Mouse (Mus musculus) adrenal gland, postnatal 25 days (tissue): ENCODE measurements at regions not wholly inside any gene's neighbourhood (a gene's known extent, or its start where the extent isn't known, plus 50 kb on each side); places are given as distances from the start of the nearest gene placed in this dataset.

ENCODE experiments used
- DNase-seq: peaks from one replicate; pipeline ENCODE4 v3.0.0; 2021; ENCODE audit warnings: mixed read lengths

GRCm38 (mm10) chr17:45966736-45967135 is 65.4 kb downstream of the Vegfa start:
- no peak for DNase-seq

DNA sequence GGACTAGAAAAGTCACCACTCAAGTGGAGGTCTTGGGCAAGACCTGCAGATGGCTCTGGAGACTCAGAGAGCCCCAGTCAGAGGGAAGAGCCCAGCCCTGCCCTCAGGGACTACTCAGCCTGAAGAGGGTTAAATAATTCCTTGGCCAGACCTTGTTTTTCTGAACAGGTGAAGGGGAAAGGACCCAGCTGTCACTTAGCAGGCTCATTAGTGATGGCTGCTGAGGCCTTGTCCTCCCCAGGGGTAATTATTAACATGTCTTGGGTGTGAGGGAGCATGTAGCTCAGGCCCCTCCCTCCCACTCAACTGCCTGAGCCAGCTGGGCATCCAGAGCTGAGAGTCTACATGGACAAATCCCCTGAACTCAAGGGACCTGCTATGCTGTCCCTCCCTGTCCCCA is 68.1 kb downstream of the Vegfa start:
- no peak for DNase-seq

GRCm38 (mm10) chr17:45963332-45963731 is 68.8 kb downstream of the Vegfa start:
- DNase-seq, result no peak

DNA sequence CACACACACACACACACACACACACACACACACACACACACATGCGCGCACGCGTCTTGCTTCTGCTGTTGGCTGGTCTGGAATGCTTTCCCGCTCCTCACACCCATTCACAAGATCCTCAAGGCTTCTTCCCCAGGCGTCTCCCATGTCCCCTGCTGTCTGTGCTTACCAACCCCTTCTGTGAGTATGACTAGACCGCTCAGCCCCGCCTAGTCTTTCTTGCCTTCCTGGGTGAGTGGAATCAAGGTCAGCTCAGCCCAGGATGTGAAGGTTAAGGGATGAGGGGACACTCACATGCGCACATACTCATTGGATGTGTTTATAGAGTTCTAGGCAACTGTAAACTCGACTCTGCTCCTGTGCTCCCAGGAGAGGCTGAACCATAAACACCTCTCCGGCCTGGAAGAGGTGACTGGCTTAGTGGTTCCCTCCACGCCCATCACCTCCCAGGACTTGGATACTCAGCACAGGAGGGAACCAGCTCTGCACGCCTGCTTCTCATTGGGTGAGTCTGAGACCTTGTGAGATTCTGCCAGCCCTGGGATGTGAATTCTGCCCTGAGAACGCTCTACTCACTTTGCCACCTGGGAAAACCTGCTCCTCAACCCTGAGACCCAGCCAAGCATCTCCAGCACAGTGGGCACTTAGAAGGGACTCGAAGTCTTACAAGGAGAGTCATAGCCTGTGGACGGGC is 70.4 kb downstream of the Vegfa start:
- peak; percentile 55 for DNase-seq

GRCm38 (mm10) chr17:45958094-45958881 is 73.9 kb downstream of the Vegfa start:
- DNase-seq, result peak; percentile 48

GRCm38 (mm10) chr17:45955481-45955880 is 76.7 kb downstream of the Vegfa start:
- DNase-seq, result peak; percentile 42

DNA sequence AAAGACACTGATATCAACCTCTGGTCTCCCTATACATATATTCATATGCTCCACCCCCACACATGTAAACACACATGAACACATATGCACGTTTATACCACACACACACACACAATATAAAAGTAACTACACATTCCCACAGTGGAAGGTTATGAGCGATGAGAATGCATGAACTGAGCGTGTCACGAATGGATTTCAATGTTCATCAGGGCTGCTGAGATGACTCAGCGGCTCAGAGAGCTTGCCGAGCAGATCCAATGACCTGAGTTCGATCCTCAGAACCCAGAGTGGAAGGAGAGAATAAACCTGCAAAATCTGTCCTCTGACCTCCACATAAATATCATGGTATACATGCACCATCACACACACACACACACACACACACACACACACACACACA is 77.3 kb downstream of the Vegfa start:
- no peak for DNase-seq

DNA sequence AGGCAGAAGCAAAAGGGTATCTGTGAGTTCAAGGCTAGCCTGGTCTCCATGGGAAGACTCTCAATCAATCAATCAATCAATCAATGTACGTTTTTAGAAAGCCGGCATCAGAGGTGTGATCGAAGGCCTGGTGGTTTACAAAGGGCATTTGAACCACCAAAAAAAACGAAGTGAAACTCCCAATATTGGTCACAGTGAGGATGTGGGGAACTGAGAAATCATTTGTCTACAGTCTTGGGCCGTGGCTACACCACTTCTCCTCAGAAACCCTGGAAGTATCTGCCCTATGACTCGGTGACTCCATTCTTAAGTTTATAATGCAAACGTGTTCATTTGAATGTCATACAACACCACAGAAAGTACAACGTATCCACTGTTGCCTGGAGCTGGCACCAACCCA is 78.6 kb downstream of the Vegfa start:
- no peak for DNase-seq

- peak; percentile 70 for DNase-seq
Observed at GRCm38 (mm10) chr17:45950533-45951164, 81.5 kb downstream of the Vegfa start.

- no peak for DNase-seq
Observed at GRCm38 (mm10) chr17:45949141-45949540, 83.0 kb downstream of the Vegfa start.

DNA sequence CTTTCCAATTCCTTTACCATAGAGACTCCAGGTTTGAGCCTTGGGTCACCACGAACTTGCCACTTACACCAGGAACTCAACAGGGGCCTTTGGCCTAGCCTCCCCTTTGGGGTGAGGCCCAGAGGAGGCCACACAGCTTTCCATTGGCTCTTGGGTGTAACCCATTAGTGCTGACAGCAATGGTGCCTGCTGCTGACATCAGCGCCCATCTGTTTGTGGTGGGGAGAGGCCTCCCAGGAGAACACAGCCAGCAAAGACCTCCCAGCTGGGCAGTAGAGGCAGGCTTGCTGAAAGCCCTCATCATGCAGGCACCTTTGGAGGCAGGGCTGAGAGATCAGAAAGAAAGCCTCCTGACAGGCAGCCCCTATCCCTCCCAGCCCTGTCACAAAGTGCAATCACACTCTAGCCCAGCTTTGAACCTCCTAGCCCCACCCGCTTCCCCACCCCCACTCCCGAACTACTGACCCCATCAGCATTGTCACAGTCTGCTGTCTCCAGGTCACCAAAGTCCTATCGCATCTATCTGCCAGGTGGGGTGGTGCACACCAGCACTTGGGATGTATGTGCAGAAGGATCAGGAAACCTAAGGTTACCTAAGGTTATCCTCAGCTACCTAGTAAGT is 83.7 kb downstream of the Vegfa start:
- no peak for DNase-seq

GRCm38 (mm10) chr17:45945005-45945404 is 87.2 kb downstream of the Vegfa start:
- DNase-seq, result no peak

GRCm38 (mm10) chr17:45943244-45943643 is 88.9 kb downstream of the Vegfa start:
- DNase-seq, result no peak

DNA sequence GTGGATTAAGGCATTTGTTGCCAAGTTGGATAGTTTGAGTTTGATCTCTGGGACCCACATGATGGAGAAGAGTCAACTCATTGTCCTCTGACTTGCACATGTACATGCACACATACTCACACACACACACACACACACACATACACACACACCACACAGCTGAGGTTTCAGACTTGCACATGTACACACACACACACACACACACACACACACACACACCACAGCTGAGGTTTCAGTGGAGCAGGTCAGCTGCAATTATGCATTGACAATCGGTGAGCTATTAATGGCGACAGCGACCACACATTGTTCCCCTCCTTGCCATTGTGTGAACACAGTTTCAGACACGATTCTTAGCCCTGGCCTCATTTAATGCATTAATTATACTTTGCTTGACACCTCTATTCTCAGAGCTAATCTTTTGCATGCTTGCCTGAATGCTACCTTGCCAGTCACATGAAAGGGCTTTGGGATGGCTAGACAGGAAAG is 90.2 kb downstream of the Vegfa start:
- no peak for DNase-seq

GRCm38 (mm10) chr17:45940121-45940813 is 91.9 kb downstream of the Vegfa start:
- DNase-seq, result no peak

DNA sequence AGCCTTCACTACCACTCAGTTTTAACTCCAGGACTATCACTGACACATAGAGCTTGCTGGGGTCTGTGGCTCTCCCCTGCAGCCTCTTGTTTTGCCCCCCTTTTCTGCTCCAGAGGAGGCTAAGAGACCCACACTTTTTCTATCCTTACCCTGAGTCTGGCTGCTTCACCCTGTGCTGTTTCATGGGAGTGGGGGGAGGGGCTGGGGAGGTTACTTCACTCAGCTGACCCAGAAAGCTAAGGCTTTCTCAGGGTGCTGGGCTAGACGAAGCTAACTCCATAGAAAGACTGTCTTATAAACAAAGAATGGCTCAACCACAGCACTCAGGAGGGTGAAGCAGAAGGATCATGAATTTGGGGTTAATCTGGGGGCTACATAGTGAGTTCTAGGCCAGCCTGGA is 93.9 kb downstream of the Vegfa start:
- no peak for DNase-seq

- DNase-seq, result no peak
Observed at GRCm38 (mm10) chr17:45936577-45936976, 95.6 kb downstream of the Vegfa start.

- no peak for DNase-seq
Observed at GRCm38 (mm10) chr17:45935291-45935690, 96.9 kb downstream of the Vegfa start.

DNA sequence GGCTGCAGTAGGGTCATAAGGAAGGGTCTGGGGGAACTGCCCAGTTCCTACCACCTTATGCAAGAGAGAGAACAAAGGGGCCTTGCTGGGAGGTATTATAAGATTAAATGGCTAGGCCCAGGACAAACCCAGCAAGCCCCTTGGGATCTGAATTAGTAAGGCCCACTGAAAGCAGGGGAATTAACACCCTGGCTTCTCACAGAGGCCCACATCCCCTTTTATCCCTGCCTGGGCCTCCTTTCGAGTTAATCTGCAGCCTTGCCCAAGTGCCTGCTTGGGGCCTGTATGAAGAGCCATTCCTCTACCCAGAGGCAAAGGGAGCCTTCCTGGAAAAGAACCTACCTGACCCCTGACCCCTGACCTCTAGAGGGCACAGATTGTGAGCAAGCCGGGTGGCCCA is 98.2 kb downstream of the Vegfa start:
- no peak for DNase-seq

DNA sequence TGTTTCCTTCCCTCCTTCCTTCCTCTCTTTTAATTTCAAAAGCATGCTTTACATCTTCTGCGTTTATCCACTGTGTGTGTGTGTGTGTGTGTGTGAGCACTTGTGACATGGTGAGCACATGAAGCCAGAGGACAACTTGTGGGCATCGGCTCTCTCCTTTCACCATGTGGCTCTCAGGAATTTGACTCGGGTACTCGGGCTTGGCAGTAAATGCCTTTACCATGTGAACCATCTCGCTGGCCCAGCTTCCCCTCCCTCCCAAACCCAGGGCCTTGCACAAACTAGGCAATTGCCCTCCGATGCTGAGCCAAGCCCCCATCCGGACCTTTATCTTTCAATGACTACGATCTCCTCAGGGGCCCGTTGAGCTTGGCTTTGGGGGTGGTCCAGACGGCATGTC is 99.1 kb downstream of the Vegfa start:
- no peak for DNase-seq

- no peak for DNase-seq
Observed at GRCm38 (mm10) chr17:45932611-45933010, 99.6 kb downstream of the Vegfa start.

DNA sequence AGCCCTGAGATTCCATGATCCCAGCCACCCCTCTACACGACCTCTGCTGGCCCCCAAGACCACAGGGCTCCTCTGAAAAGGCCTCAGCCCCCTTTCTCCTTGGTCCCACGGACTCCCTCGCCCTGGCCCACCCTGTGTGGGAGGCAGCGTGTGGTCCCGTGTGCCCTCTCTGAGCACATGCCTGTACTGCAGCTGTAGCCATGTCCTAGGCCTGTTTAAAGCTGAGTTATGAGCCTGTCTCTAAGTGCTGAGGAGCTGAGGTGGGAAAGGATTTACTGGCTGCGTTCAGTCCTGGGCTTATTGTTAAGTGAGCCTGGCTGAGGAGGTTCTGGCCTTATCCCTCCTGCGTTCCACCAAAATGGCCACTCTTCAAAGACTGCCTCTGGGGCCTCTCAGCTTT is 102.6 kb downstream of the Vegfa start:
- no peak for DNase-seq
